Mouse (Mus musculus) liver, embryonic 14.5 days (tissue): Measurements from ENCODE around the gene Bpifb1. TPM values are rescaled to one million over a fixed set of nuclear protein-coding genes. Genes with fewer than 3 reads are reported as not detected.
A peak's percentile ranks its signal among the peaks of the same experiment; 100 is the strongest.

Source experiments
- ATAC-seq: fragments of 200-750 bp; cut with Nextera tagmentation; 2 replicates; pipeline ENCODE4 v1.8.0; 2017; ENCODE audit warnings: moderate number of reproducible peaks, mild to moderate bottlenecking, moderate library complexity; ENCODE audit not compliant: insufficient read depth
- DNase-seq, 3 experiments: peaks; one replicate each; pipeline ENCODE4 v3.0.0-alpha.2; 2012 to 2013; ENCODE audit warnings: low read depth in 3 of 3, low spot score in 3 of 3
- H3K27ac ChIP-seq: fragments of 300-500 bp; sonication (generic); 2 replicates; pipeline ENCODE4 v1.5.1; 2014; ENCODE audit warnings: moderate library complexity, mild to moderate bottlenecking, control low read depth, inconsistent platforms
- H3K27me3 ChIP-seq: fragments of 300-500 bp; sonication (generic); 2 replicates; pipeline ENCODE4 v1.6.1; 2014; ENCODE audit warnings: mild to moderate bottlenecking, low read length, moderate library complexity; ENCODE audit not compliant: control insufficient read depth, insufficient read depth
- H3K36me3 ChIP-seq: fragments of 300-500 bp; sonication (generic); replicated peaks from 2 replicates; pipeline ENCODE4 v1.6.1; 2014; ENCODE audit warnings: low read depth; ENCODE audit not compliant: control insufficient read depth, insufficient read depth
- H3K4me1 ChIP-seq, 2 experiments: fragments of 200-500 bp in 1 of 2; fragments of 300-500 bp in 1 of 2; sonication (generic) in 1 of 2; replicated peaks; 2 replicates each; pipeline ENCODE4 v1.6.1; 2012 to 2014; ENCODE audit warnings: antibody characterized with exemption in 1 of 2, inconsistent platforms in 1 of 2, low read length in 1 of 2; ENCODE audit not compliant: control insufficient read depth in 2 of 2, insufficient read depth in 2 of 2
- H3K4me2 ChIP-seq: fragments of 300-500 bp; sonication (generic); 2 replicates; pipeline ENCODE4 v1.6.1; 2014; ENCODE audit warnings: low read depth, mild to moderate bottlenecking, control low read depth, moderate library complexity
- H3K4me3 ChIP-seq, 2 experiments: fragments of 200-500 bp in 1 of 2; fragments of 300-500 bp in 1 of 2; sonication (generic) in 1 of 2; 2 replicates each; pipeline ENCODE4 v1.5.1; 2012 to 2014; ENCODE audit warnings: low read depth in 2 of 2, low read length in 2 of 2, mild to moderate bottlenecking in 2 of 2, control low read depth in 1 of 2, inconsistent platforms in 1 of 2, moderate library complexity in 1 of 2; ENCODE audit not compliant: insufficient read depth in 1 of 2
- H3K9ac ChIP-seq: fragments of 300-500 bp; sonication (generic); replicated peaks from 2 replicates; pipeline ENCODE4 v1.6.1; 2014; ENCODE audit warnings: mild to moderate bottlenecking, control low read depth, moderate library complexity
- H3K9me3 ChIP-seq: fragments of 300-500 bp; sonication (generic); 2 replicates; pipeline ENCODE4 v1.6.1; 2016; ENCODE audit warnings: low read length, mixed read lengths; ENCODE audit not compliant: control insufficient read depth
- CTCF ChIP-seq: IDR thresholded peaks from 2 replicates; pipeline ENCODE4 v1.5.1; 2016; ENCODE audit warnings: antibody characterized with exemption, low read depth, control low read depth
- EP300 ChIP-seq: IDR thresholded peaks from 2 replicates; pipeline ENCODE4 v1.6.1; 2016; ENCODE audit warnings: antibody characterized with exemption, low read depth
- WGBS: fragments of 180-500 bp; shearing (Covaris S2); extraction: QIAGEN DNeasy Blood & Tissue Kit; methylation state at CpG from one replicate; pipeline ENCODE4 v1.1.7; 2014; ENCODE audit not compliant: insufficient replicate concordance; 5-methylcytosine and 5-hydroxymethylcytosine counted together
- polyA plus RNA-seq, 2 experiments: library from polyadenylated mRNA; depleted of rRNA in 1 of 2; stranded (reverse) in 1 of 2; unstranded in 1 of 2; fragments of >200 nt; fragmentation: Nextera tagmentation in 1 of 2; extraction: Ambion mirVana in 1 of 2; gene quantifications; 2 replicates each; pipeline versions ENCODE4 v1.2.1 to v1.2.3; 2012 to 2014

Gene Bpifb1
- polyA plus RNA-seq, 2 experiments: 0.21 to 0.33 TPM

- no peak overlapping the region for H3K9ac ChIP-seq
- no peak overlapping the region for H3K27ac ChIP-seq
- no peak overlapping the region for H3K4me3 ChIP-seq
- no peaks in the 10 kb centered on the region for H3K36me3 ChIP-seq
- no peak for TF ChIP-seq CTCF
- TF ChIP-seq EP300: no peak
- H3K27me3 ChIP-seq: no peaks in the 10 kb centered on the region
- no peaks in the 10 kb centered on the region for H3K4me1 ChIP-seq
- ATAC-seq (no peak), DNase-seq (no peak)
- H3K9me3 ChIP-seq: no peaks in the 10 kb centered on the region
- WGBS: 68% methylated on average over 4 of the region's 4 CpGs
- H3K4me2 ChIP-seq: no peak overlapping the region
Observed at GRCm38 (mm10) chr2:154193071-154193470, 2.5 kb downstream of the Bpifb1 start.

- no peaks in the 10 kb centered on the region for H3K27me3 ChIP-seq
- WGBS: 52% methylated on average over 5 of the region's 5 CpGs
- no peaks in the 10 kb centered on the region for H3K9me3 ChIP-seq
- H3K27ac ChIP-seq: no peak overlapping the region
- TF ChIP-seq CTCF: no peak
- TF ChIP-seq EP300: no peak
- no peak overlapping the region for H3K4me2 ChIP-seq
- H3K36me3 ChIP-seq: no peaks in the 10 kb centered on the region
- no peak overlapping the region for H3K9ac ChIP-seq
- DNase-seq (no peak), ATAC-seq (no peak)
- H3K4me3 ChIP-seq: no peak overlapping the region
- H3K4me1 ChIP-seq: no peaks in the 10 kb centered on the region
Observed at GRCm38 (mm10) chr2:154193994-154194504, 3.4 kb downstream of the Bpifb1 start.

GRCm38 (mm10) chr2:154197036-154197435, 6.4 kb downstream of the Bpifb1 start:
- WGBS: 65% methylated on average over 9 of the region's 9 CpGs
- DNase-seq: no peak
- TF ChIP-seq CTCF (no peak), EP300 (no peak)

GRCm38 (mm10) chr2:154204630-154205029, 14.0 kb downstream of the Bpifb1 start:
- no peak for ATAC-seq
- DNase-seq: no peak
- Histone ChIP-seq H3K27ac (no peak overlapping the region), H3K9me3 (no peaks in the 10 kb centered on the region), H3K36me3 (no peaks in the 10 kb centered on the region), H3K4me2 (no peak overlapping the region), H3K9ac (no peak overlapping the region), H3K4me3 (no peak overlapping the region), H3K4me1 (no peaks in the 10 kb centered on the region), H3K27me3 (no peaks in the 10 kb centered on the region)
- WGBS: 72% methylated on average over 4 of the region's 4 CpGs
- TF ChIP-seq CTCF (no peak), EP300 (no peak)

More at GRCm38 (mm10) chr2:154197036-154197435, 6.4 kb downstream of the Bpifb1 start:
- Histone ChIP-seq H3K36me3 (no peaks in the 10 kb centered on the region), H3K27ac (no peak overlapping the region), H3K27me3 (no peaks in the 10 kb centered on the region), H3K9me3 (no peaks in the 10 kb centered on the region), H3K9ac (no peak overlapping the region), H3K4me2 (no peak overlapping the region), H3K4me3 (no peak overlapping the region), H3K4me1 (0 out of 4 replicates have a peak, but pooled peaks cover 0 to 1% of the 10 kb centered on the region in 2 experiments)
- no peak for ATAC-seq

- H3K36me3 ChIP-seq: no peaks in the 10 kb centered on the region
- H3K27ac ChIP-seq: no peak overlapping the region
- peak; percentile 83 for TF ChIP-seq CTCF
- TF ChIP-seq EP300: no peak
- no peak overlapping the region for H3K4me2 ChIP-seq
- no peak overlapping the region for H3K9ac ChIP-seq
- no peaks in the 10 kb centered on the region for H3K27me3 ChIP-seq
- no peaks in the 10 kb centered on the region for H3K4me1 ChIP-seq
- DNase-seq (no peak), ATAC-seq (no peak)
- 51% methylated on average over 7 of the region's 7 CpGs for WGBS
- no peaks in the 10 kb centered on the region for H3K9me3 ChIP-seq
- H3K4me3 ChIP-seq: no peak overlapping the region
Observed at GRCm38 (mm10) chr2:154206908-154207307, 16.3 kb downstream of the Bpifb1 start.
